Mouse (Mus musculus): ENCODE results near the gene Rsg1.

Gene Rsg1

DNA sequence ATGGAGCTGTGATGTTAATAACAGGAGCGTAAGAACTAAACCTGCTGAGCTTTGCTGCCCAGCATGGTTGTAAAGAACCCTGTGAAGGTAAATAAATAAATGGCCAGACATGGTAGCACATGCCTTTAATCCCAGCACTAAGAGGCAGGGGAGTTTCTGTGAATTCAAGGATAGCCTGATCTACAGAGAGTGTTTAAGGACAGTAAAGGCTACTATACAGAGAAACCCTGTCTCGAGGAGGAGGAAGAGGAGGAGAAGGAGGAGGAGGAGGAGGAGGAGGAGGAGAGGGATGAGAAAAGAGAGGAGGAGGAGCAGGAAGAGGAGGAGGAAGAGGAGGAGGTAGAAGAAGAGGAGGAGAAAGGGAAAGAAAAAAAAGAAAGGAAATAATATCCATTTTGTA is 414 bp upstream of the Rsg1 start:
- DNase-seq: no peak

DNA sequence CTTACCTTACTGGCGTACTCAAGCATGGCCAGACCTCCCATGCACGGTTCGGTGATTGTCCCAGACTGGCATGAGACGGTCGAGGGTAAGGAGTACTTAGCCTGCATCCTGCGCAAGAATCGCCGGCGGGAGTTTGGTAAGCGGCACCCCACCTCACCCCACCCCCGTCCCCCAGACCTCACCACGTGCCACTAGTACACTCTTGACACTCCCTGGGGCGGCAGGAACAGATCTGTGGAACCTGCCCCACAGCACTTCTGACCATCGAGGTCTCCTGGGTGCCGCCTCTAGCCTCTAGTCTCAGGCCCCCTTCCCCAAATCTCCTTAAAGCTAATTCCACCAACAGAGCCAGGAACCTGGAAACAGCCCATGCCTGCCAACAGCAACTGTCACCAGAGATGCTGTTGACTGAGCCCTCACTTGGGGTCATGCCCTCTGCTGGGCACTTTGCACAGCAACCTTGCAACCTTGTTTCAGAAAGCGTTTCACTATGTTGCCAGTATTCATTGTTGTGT is 638 bp downstream of the Rsg1 start:
- DNase-seq: peak; percentile 69 to 70

DNA sequence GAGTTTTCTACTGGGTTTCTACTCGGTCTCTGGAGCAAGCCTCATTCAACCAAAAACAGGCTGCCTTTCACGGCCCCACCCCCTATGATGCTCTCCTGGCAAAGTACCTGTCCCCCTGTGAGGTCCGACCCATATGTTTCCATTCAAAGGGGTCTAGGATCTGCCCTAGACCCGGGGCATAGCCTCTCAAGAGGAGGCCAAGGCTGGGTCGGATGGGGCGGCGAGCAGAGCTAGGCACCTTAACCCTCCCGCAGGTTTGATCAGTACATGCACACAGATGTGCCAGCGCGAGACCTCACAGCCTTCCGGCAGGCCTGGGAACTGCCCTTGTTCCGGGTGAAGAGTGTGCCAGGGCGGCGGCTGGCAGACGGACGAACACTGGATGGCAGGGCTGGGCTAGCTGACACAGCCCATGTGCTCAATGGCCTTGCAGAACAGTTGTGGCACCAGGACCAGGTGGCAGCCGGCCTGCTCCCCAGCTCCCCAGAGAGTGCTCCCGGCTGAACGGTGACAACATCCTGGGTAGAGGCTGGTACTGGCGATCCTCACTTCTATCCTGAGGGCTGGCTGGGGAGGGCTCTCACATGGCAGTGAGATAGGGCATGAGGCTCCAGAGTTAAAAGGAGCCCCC is 5.9 kb downstream of the Rsg1 start:
- DNase-seq: peak; percentile 80 to 87

DNA sequence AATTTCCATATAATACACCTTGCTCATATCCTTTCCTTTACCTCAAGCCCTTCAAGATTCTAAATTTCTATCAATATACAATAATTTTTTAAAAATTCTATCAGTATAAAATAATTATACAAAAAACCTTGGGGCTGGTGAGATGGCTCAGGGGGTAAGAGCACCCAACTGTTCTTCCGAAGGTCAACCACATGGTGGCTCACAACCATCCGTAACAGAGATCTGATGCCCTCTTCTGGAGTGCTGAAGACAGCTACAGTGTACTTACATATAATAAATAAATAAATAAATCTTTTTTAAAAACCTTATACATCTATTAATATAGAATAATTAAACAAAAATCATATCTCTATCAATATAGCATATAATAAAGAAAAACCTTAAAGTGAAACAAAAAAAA is 8.1 kb downstream of the Rsg1 start:
- no peak for DNase-seq

DNA sequence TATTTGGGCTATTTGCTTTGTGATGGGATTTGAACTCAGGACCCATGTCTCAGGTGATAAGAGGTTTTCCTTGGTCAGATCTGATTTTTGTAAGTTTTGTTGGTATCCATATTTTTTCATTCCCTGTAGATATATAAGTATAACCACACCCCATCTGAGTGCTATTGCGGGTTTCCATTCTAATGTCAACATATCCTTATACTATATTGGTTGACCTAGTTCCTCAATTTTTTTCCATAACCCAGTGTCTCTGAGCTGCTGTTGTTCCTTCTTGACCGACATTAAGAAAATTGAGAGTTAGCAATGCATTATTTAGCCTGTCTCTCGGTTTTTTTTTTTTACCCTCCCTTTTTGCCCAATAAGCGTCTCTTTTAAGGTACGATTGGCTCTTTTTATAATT is 9.0 kb downstream of the Rsg1 start:
- DNase-seq: no peak

DNA sequence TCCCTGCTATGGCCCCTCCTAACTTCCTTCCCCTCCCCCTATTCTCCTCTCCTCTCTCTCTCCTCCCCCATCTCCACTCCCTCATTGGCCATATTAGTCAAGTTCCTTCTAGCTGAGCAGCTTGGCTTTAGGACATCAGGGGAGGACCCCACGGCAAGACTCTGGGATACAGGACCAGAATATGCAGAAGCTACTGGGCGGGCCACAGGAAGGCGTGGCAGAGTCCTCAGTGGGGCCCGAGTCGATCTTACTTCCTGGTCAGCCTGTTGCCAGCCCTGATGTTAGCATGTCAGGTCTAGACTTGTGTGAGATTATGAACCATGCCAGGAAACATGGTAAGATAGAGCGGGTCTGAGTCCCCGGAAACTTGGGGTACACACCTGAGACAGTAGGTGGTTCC is 14.9 kb downstream of the Rsg1 start:
- no peak for DNase-seq

DNA sequence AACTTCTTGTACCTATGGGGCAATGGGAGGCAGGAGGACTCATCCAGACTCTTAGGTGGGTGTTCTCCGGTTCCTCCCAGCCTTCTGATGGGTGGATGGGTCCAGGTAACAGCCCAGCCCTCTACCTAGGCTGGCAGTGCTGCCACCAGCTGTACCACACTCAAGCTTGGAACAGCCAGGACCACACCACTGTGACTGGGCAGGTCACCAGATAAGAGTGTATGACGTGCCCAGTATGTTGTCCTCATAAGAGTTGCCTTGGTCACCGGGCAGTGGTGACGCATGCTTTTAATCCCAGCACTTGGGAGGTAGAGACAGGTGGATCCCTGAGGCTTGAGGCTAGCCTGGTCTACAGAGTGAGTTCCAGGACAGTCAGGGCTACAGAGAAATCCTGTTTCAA is 19.4 kb downstream of the Rsg1 start:
- DNase-seq: no peak

DNA sequence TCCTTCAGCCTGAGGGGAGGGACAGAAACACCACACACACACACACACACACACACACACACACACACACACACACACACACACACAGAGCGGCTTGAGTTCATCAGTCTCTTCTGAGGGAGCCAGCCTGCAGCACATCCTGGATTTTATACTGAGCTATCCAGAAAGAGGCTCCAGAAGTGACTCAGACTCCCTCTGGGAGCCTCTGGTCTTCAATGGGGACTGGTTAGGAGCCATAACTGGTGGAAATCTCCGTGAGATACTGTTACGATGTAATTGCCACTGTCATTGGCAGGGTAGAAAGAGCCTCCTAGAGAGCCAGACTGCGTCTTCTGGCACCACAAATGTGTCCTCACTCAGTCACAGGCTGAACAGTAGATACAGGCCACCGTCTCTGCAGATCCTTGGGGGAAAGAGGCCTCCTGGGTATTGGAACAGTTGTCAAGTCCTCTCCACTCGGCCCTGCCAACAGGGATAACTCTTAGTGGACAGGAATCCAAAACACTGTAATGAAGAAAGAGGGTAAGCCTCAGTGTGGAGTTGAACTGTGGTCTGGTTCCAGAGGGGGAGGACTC is 21.9 kb downstream of the Rsg1 start:
- DNase-seq: no peak

DNA sequence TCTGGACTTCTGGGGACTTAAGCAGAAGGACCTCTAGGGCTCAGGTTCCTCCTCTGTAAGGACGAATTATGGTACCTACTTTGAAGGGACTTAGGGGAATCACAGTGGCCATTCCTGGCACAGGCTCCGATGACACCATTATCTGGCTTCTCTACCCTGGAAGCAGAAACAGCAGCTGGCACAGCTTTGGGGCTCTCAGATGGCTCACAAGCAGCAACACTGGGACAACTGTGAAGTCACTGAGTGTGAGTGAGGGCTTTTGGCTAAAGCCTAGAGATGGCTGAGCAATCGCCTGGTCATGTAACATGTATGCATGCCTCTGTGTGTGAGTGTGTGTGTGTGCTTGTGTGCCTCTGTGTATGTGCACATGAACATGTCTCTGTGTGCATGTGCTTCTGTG is 23.1 kb downstream of the Rsg1 start:
- peak; percentile 67 for DNase-seq

DNA sequence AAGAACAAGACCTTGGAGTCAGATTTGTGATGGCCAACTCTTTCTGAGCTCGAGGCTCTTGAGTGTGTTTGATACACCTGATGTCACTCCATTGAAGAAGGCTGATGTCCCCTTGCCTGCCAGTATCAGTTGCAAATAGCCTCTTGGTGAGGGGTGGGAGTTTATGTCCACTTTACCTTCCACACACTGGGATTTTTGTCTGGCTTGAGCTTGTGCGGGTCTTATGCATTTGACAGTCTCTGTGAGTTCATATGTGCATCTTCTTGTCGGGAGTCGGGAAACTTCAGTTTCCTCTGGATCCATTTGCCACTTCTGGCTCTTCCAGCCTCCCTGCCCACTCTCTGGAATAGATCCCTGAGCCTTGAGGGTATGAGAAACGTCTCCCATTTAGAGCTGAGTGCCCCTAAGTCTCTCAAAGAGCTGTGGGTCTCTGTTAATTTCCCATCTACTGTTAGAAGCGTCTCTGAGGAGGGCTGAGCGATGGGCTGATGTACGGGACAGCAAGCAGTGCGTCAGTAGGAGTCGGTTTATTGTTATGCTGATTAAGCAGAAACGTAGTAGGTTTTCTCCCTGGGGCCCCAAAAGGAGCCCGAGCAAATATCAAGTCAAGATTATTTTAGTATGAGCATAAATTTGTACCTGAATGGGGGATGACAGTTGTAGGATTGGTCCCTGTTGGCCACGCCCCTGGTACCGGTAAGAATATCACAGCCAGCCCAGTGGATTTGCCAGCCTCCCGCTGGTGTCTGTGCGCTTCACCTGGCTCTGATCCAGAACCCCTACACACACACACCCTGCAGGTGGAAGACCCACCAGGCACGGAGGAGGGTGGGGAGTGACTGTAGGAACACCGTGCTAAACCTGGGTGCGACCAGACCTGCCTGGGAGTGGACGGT is 25.0 kb downstream of the Rsg1 start:
- DNase-seq: no peak

DNA sequence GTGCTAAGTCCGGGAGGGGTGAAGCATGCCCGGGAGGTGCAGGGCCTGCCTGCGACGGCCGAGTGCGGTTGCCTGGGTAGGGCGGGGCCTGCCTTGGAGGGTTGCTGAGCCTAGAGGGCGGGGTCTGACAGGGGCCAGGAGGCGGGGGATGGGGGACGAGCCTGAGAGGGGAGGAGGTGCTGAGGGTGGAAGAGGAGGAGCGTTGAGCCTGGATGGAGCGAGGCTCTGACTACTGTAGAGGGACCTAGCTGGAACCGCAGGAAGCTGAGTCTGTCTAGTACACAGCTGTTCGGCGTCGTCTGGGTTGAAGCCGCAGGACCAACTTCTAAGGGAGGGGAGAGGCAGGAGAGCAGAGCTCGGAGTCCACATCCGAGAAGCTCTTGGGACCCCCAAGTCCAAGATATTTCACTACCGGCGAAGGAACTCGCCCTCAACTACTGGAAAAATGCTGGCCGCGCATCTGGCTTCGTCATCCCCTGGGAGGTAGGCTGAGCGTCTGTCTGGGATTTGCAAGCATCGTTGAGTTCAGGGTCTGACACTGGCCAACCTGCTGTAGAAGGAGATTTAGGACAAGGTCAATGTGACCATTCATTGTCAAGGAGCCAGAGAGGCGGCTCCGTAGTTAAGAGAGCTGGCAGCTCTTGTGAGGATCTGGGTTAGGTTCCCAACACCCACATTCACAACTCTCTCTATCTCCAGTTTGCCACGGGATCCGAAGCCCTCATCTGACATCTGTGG is 25.8 kb downstream of the Rsg1 start, which contains the start of gene Arhgef19:
TSS of gene Arhgef19 (plus strand) at position 112 of the 738 bp plus-strand sequence.
- DNase-seq: peak; percentile 76 to 88

DNA sequence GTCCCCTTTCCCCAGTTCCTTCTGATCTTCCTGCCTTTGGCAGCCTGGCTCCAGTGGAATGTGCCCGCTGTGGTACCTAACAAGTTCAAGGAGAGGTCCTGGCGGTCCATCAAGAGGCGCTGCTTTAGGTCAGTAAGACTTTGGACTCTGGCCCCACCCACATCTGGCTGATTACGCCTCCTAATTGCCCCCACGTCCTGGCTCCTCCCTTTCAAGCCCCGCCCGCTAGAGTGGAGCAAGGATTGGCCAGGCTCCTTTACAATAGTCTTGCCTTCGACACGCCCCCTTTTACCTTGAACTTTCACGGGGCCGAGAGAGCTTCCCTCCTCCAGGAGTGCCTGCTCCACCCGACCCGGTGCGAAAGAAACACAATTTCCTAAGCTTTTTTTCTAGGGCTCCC is 26.9 kb downstream of the Rsg1 start:
- DNase-seq: peak in 1 of 2 experiments; percentile 9

DNA sequence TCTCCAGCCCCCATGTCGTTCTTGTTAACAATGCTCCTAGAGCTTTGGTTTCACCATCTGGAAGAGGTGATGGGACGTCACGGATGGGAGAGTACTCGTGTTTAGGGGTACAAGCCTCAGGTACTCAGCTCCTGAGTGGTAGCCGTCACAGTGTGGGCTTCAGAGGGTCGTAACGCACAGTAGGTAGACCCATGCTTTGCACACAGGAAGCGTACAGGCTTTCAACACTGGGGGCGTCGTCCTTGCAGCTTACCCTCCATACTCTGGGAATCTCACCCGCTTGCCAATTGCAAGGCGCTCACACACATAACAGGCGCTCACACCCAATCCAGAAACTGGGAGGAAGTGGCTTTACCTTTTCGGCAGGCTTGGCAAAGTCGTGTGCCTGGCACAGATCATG is 28.1 kb downstream of the Rsg1 start:
- no peak for DNase-seq

DNA sequence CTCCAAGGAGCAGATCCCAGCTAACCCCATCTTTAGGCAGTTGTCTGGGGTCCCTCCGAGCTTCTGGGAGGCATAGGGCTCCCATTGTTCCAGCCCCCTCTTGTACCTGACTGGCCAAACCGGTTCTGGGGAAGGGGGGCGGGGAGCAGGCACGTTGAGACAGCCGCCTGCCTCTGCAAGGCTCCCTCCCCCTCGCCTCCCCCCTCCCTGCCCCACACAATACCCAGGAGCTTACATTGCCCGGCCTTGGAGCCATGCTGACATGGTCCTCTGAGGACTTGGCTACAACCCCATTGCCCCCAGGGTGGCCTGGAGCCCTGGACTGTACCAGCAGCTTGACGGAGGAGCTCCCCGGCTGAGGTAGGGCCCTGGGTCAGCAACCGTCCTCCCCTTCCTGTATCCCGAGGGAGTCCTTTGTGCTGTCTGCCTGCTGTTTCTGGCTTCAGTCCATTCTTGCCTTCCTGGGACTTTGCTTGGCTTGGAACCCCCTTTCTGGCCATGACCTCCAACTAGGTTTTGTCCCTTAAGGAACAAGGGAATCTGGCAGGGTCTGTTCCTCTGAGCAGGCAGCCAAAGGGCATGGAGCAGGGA is 29.0 kb downstream of the Rsg1 start:
- peak; percentile 23 to 35 for DNase-seq

DNA sequence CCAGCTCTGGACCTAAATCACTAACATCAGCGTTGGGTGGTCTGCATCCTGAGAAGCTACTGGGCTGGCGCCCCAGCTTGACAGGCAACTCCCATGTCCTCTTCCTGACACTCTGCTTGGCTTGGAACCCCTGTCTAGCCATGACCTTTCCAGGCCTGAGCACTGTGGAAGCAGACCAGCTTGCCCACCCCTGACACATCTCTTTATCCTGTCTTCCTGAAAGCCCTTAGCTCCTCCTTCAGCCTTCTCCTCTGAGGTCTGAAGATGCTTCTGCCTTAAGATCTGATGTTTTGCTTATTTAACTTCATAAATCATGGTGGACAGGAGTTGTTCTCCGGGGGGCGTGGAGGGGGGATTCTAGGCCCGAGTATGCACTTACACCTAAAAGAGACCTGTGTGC is 29.9 kb downstream of the Rsg1 start:
- no peak for DNase-seq

DNA sequence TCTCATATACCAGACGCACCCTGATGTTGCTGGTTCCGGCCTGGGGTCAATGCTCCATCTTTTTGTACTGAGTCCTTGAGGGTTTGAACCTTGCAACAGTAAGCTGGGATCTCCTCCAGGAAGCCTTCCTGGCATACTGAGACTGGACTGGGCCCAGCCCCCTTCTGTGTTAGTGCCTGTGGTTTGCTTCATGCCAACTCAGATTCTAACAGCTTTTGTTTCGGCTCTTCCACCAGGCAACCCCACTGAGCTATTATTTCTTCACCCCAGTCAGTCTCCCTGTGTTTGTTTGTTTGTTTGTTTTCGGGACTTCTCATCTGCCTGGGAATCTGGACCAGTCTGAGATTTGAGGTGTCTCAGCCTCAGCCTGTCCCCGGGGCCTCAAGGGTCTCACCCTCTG is 30.6 kb downstream of the Rsg1 start:
- peak; percentile 20 to 42 for DNase-seq

DNA sequence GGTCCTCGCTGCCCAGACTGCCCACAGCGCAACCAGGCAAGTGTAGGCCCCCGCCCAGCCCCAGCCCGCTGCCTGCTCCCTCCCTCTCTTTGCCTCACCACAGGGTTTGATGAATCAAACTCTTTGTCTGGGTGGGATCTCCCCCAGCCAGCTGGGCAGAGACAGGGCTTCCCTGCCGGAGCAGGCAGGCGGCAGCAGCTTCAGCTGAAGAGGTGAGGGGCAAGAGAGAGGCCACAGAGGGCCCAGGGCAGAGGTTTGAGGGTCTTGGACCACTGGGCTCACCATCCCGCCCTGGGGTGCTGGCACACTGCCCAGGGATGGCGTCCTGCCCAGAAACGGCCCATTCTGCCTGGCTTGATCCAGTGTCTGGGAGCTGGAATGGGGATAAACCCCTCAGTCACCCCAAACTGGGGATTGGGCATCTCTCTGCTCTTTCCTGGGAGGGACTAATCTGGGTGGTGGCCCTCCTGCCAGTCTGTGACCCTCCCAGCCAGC is 31.2 kb downstream of the Rsg1 start:
- peak; percentile 89 to 92 for DNase-seq

DNA sequence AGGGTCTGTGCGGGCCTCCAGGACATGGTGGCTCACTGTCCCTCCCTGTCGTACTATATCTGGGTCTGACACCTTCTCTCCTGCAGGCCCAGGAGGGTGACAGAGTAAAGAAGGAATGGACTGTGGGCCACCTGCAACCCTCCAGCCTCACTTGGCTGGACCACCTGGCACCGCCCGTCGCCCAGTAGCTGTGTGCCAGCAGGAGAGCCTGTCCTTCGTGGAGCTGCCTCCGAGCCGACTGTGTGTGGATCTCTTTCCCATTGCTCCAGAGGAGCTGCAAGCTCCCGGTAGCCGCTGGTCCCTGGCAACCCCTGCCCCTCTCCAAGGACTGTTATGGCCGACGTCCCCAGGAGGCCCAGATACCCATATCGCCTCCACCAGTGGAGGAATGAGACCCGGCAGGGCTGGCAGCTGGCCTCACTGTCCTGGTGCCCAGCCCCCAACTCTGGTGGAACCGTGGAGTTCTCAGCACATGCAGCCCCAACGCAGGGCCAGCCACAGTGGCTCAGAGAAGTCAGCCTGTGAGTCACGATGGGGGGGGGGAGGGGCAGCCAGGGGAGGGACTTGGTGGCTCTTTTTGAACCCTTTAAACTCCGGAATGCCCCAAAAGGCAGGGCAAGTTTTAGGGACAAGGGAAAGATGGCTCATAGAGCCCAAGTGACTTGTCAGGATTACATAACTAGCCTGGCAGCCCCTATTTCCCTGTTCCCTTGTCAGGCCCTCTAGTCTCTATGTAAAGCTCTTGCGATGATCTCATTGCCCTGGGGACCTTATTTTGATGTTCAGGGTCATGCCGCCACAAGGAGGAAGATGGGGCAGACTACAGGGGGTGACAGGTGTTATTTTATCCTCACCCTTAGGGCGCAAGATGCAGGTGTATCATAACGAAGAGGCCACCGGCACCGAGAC is 32.6 kb downstream of the Rsg1 start:
- peak; percentile 56 to 57 for DNase-seq

DNA sequence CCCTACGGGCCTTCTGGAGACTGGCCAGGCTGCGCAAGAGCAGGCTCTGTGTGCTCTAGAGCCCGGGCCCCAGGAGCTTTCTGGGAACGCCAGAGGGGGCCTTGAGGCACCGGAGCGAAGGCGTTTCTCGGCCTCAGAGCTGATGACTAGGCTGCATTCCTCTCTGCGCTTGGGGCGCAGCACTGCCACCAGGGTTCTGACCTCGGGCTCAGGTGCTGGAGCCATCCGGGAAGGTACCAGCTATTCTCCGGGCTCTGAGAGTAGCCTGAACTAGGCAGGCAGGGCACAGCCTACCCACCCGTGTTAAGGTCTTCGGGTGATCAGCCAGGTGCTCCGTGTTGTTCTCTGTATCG is 33.2 kb downstream of the Rsg1 start:
- peak in 1 of 2 experiments; percentile 42 for DNase-seq

DNA sequence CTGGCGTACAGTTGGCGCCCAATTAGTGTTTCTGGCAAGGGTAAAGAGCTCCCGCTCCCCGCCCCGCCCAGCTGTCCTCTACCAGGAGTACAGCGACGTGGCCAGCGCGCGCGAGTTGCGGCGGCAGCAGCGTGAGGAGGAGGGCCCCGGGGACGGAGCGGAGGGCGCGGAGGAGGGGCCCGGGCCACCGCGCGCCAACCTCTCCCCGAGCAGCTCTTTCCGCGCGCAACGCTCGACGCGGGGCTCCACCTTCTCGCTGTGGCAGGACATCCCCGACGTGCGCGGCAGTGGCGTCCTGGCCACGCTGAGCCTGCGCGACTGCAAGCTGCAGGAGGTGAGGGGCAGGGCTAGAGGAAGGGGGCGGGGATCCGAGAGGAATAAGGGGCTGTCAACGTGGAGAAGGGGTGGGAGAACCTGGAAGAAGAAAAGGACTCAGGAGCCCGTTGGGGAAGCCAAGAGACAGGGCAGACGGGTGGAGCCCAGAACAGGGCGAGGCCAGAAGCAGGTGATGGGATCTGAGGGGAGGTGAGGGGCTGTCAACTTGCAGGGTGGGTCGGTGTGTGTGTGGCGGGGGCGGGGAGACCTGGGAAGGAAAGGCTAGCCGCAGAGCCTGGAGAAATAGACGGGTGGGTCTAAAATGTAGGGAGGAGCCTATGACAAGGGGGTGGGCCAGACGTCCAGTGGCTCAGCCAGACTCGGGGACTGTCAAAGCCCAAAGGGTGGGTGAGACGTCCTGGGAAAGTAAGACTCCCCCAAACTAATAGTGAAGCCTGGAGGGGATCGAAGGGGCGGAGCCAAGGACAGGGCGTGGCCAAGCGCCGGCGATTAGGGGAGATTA is 34.2 kb downstream of the Rsg1 start:
- DNase-seq: peak; percentile 71 to 76

Data from cerebellum, postnatal 10 days (tissue).